Mouse (Mus musculus): ENCODE results near the gene Etnk1. TPM values are rescaled to one million over a fixed set of nuclear protein-coding genes. Genes with fewer than 3 reads are reported as not detected.
"Not testable (repeated sequence)": the region's sequence is repeated elsewhere in the genome, so short reads cannot be mapped to it uniquely, and the experiment has no call there.

The Etnk1 gene
- polyA plus RNA-seq, 1 experiment from 2014 or later, result 10.7 TPM

DNA sequence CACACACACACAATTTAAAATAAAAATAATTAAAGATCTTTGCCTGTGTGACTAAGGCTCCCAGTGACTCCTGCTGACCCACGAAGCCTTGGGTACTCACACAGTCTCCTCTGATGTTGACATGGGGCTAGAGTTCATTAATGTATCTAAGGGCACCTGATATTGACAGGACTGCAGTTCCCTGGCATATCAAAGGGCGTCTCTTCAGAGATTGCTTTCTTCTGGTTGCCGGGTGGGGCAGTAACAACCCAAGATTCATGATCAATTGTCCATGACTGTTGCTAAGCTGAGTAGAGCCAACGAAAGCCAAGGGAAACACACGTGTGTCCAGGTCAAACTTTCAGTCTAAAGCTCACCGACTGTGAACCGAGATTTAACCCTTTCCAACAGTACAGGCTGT, 22.0 kb upstream of the Etnk1 start:
- ATAC-seq (ENCODE audit: low FRiP score, low TSS enrichment) (peak; percentile 95), DNase-seq (ENCODE audit: low spot score) (peak; percentile 68)
- Histone ChIP-seq H3K27ac (replicated peaks) (no peak overlapping the region), H3K4me2 (replicated peaks; ENCODE audit: low read depth) (no peak overlapping the region), H3K4me1 (replicated peaks; ENCODE audit: control insufficient read depth, insufficient read depth) (no peaks in the 10 kb centered on the region), H3K9me3 (ENCODE audit: control insufficient read depth, low read length) (no peaks in the 10 kb centered on the region), H3K9ac (ENCODE audit: low read length) (no peak overlapping the region), H3K4me3 (ENCODE audit: low read depth, low read length) (no peak overlapping the region), H3K27me3 (ENCODE audit: control insufficient read depth, insufficient read depth, low read length) (no peaks in the 10 kb centered on the region), H3K36me3 (ENCODE audit: control insufficient read depth, insufficient read depth, low read length) (no peaks in the 10 kb centered on the region)
- WGBS, result 44% methylated on average over 7 of the region's 7 CpGs
- TF ChIP-seq EP300 (optimal IDR thresholded peaks at IDR 0.05) (no peak), CTCF (IDR thresholded peaks at IDR 0.05; ENCODE audit: low read depth) (no peak)

DNA sequence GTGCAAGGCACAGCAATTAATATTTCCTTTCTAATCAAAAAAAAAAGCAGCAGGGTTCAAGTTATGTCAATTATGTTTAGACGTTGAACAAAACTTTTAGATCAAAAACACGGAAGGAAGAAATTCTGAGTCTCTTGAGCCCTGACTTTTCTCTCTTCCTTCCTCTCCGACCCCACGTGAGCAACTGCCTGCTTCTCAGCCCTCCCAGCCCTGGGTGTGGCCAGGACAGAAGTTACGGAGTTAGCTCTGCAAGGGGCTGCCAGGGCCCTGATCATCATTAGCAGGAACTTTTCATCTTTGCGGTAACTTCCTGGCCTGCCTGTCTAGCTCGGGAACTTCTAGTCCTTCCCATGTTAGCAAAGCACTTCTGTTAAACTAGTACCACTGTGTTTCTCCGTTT, 20.3 kb upstream of the Etnk1 start:
- Histone ChIP-seq H3K36me3 (ENCODE audit: control insufficient read depth, insufficient read depth, low read length) (no peaks in the 10 kb centered on the region), H3K27ac (replicated peaks) (no peak overlapping the region), H3K9ac (ENCODE audit: low read length) (no peak overlapping the region), H3K4me1 (replicated peaks; ENCODE audit: control insufficient read depth, insufficient read depth) (no peaks in the 10 kb centered on the region), H3K4me2 (replicated peaks; ENCODE audit: low read depth) (no peak overlapping the region), H3K9me3 (ENCODE audit: control insufficient read depth, low read length) (no peaks in the 10 kb centered on the region), H3K4me3 (ENCODE audit: low read depth, low read length) (no peak overlapping the region), H3K27me3 (ENCODE audit: control insufficient read depth, insufficient read depth, low read length) (no peaks in the 10 kb centered on the region)
- no peak for DNase-seq (ENCODE audit: low spot score)
- no peak for ATAC-seq (ENCODE audit: low FRiP score, low TSS enrichment)
- TF ChIP-seq CTCF (IDR thresholded peaks at IDR 0.05; ENCODE audit: low read depth) (no peak), EP300 (optimal IDR thresholded peaks at IDR 0.05) (no peak)
- WGBS, result 48% methylated on average over 8 of the region's 8 CpGs

DNA sequence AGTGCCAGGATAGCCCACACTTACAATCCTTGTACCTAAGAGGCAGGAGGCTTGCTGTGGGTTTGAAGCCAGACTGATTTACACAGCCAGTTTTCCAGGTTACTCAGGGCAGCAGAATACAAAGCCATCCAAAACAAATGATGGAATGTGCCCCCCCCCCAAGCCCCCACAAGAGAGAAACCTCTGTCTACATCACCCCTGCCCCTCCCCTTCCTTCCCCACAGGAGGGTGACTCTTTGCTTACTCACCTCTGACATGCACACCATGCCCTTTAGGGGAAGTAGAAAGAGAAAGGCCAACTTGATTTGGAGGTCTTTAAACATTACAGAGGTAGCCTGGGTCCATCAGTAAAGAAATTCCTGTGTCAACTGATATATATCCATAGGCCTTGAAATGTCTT, 18.2 kb upstream of the Etnk1 start:
- Histone ChIP-seq H3K9me3 (ENCODE audit: control insufficient read depth, low read length) (no peaks in the 10 kb centered on the region), H3K27me3 (ENCODE audit: control insufficient read depth, insufficient read depth, low read length) (no peaks in the 10 kb centered on the region), H3K4me3 (ENCODE audit: low read depth, low read length) (no peak overlapping the region), H3K4me2 (replicated peaks; ENCODE audit: low read depth) (no peak overlapping the region), H3K27ac (replicated peaks) (no peak overlapping the region), H3K9ac (ENCODE audit: low read length) (no peak overlapping the region), H3K36me3 (ENCODE audit: control insufficient read depth, insufficient read depth, low read length) (no peaks in the 10 kb centered on the region), H3K4me1 (replicated peaks; ENCODE audit: control insufficient read depth, insufficient read depth) (no peaks in the 10 kb centered on the region)
- ATAC-seq (ENCODE audit: low FRiP score, low TSS enrichment), result no peak
- TF ChIP-seq EP300 (optimal IDR thresholded peaks at IDR 0.05), result no peak
- no peak for TF ChIP-seq CTCF (IDR thresholded peaks at IDR 0.05; ENCODE audit: low read depth)
- DNase-seq (ENCODE audit: low spot score), result no peak

DNA sequence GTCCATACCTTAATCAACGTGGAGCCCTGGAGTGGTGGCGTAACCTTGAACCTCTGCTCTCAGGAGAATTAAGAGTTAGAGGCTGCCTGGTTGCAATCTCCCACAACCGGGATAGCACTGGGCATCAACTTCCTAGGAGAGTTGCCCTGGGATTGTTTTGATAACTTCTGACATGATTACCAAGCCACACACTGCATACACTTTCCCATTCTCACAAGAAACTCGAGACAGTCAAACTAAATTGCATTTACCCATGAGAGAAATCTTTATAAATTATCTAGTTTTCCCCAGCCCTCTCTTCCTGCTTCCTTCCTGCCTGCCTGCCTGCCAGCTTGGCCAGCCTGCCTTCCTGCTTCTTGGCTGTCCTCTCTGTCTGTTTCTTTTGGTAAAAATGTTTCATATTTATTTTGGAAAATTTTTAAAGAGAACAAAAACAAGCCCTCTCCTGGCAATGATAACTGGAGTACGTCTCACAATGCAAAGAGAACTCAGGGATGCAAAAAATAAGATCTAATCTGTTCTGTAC, 17.2 kb upstream of the Etnk1 start:
- WGBS, result 53% methylated on average over 5 of the region's 5 CpGs
- Histone ChIP-seq H3K36me3 (ENCODE audit: control insufficient read depth, insufficient read depth, low read length) (no peaks in the 10 kb centered on the region), H3K4me1 (replicated peaks; ENCODE audit: control insufficient read depth, insufficient read depth) (no peaks in the 10 kb centered on the region), H3K9me3 (ENCODE audit: control insufficient read depth, low read length) (no peaks in the 10 kb centered on the region), H3K4me3 (ENCODE audit: low read depth, low read length) (no peak overlapping the region), H3K9ac (ENCODE audit: low read length) (no peak overlapping the region), H3K27me3 (ENCODE audit: control insufficient read depth, insufficient read depth, low read length) (no peaks in the 10 kb centered on the region), H3K27ac (replicated peaks) (no peak overlapping the region), H3K4me2 (replicated peaks; ENCODE audit: low read depth) (no peak overlapping the region)
- DNase-seq (ENCODE audit: low spot score), result no peak
- ATAC-seq (ENCODE audit: low FRiP score, low TSS enrichment), result no peak
- no peak for TF ChIP-seq EP300 (optimal IDR thresholded peaks at IDR 0.05)
- TF ChIP-seq CTCF (IDR thresholded peaks at IDR 0.05; ENCODE audit: low read depth), result no peak

GRCm38 (mm10) chr6:143151081-143151995, 15.7 kb upstream of the Etnk1 start:
- not testable (repeated sequence) for H3K36me3 ChIP-seq (ENCODE audit: control insufficient read depth, insufficient read depth, low read length); H3K9me3 ChIP-seq (ENCODE audit: control insufficient read depth, low read length); DNase-seq (ENCODE audit: low spot score); H3K4me2 ChIP-seq (replicated peaks; ENCODE audit: low read depth); H3K4me3 ChIP-seq (ENCODE audit: low read depth, low read length); H3K9ac ChIP-seq (ENCODE audit: low read length); H3K4me1 ChIP-seq (replicated peaks; ENCODE audit: control insufficient read depth, insufficient read depth); H3K27ac ChIP-seq (replicated peaks); ATAC-seq (ENCODE audit: low FRiP score, low TSS enrichment); H3K27me3 ChIP-seq (ENCODE audit: control insufficient read depth, insufficient read depth, low read length)
- WGBS, result 76% methylated on average over 9 of the region's 10 CpGs

- Histone ChIP-seq H3K27ac (replicated peaks) (no peak overlapping the region), H3K4me2 (replicated peaks; ENCODE audit: low read depth) (no peak overlapping the region)
Measured at GRCm38 (mm10) chr6:143152321-143152827, 14.6 kb upstream of the Etnk1 start.

More at GRCm38 (mm10) chr6:143152321-143152827, 14.6 kb upstream of the Etnk1 start:
- no peak overlapping the region for H3K4me3 ChIP-seq (ENCODE audit: low read depth, low read length)
- no peaks in the 10 kb centered on the region for H3K27me3 ChIP-seq (ENCODE audit: control insufficient read depth, insufficient read depth, low read length)
- TF ChIP-seq EP300 (optimal IDR thresholded peaks at IDR 0.05), result no peak
- peak; percentile 33 for TF ChIP-seq CTCF (IDR thresholded peaks at IDR 0.05; ENCODE audit: low read depth)
- 24% methylated on average over 9 of the region's 9 CpGs for WGBS
- H3K9me3 ChIP-seq (ENCODE audit: control insufficient read depth, low read length), result no peaks in the 10 kb centered on the region
- no peak overlapping the region for H3K9ac ChIP-seq (ENCODE audit: low read length)
- DNase-seq (ENCODE audit: low spot score) (peak; percentile 72), ATAC-seq (ENCODE audit: low FRiP score, low TSS enrichment) (peak; percentile 83)
- no peaks in the 10 kb centered on the region for H3K36me3 ChIP-seq (ENCODE audit: control insufficient read depth, insufficient read depth, low read length)
- no peaks in the 10 kb centered on the region for H3K4me1 ChIP-seq (replicated peaks; ENCODE audit: control insufficient read depth, insufficient read depth)
